In the genomic region with DNA sequence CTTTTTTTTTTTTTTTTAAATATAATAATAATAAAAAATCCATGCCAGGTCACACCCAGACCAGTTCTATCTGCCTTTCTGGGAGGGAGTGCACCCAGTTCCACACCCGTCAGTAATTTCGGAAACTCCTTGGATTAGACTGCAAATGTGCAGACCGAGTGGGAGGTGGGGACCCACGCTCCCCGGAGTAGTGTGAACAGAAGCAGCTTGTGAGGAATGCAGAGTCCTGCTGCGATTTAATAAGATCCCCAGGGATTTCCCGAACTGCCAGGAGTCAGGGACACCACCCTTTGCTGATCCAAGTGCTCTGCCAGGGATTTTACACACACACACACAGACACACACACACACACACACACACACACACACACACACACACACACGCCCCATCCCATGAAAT, we compare ENCODE assay signal across 11 mouse cellular contexts. TPM values are rescaled to one million over a fixed set of nuclear protein-coding genes. Genes with fewer than 3 reads are reported as not detected.
DNase-seq lines count a peak whose midpoint lies in the region; ATAC-seq and TF ChIP-seq lines count a peak whose summit lies in the region.
"Had no signal": no experiment of that assay in that cellular context is flagged by ENCODE, and none has a peak within 500 bp of the region (broad histone marks: within the 10 kb centered on the region; RNA-seq: fewer than 3 reads in every experiment).

No protein-coding gene starts in this region.

- H3K4me3 ChIP-seq in intestine, embryonic 15.5 days (replicated peaks): no peak overlapping the region
- H3K4me3 ChIP-seq in intestine, postnatal 0 days (ENCODE audit: low read depth, low read length): no peak overlapping the region

- no peak for TF ChIP-seq CTCF in intestine, postnatal 0 days (IDR thresholded peaks at IDR 0.05; ENCODE audit: low read depth)

- peaks cover 30% of the 10 kb centered on the region for H3K4me1 ChIP-seq in intestine, embryonic 15.5 days (replicated peaks)
- 0 out of 2 replicates have a peak, but pooled peaks cover 5% of the 10 kb centered on the region for H3K4me1 ChIP-seq in intestine, postnatal 0 days (replicated peaks; ENCODE audit: control insufficient read depth, insufficient read depth, low read length)

- H3K27me3 ChIP-seq in intestine, embryonic 15.5 days (replicated peaks): peaks cover 14% of the 10 kb centered on the region
- peaks cover 16% of the 10 kb centered on the region; the same call in 1 of the 2 replicates for H3K27me3 ChIP-seq in intestine, postnatal 0 days (replicated peaks; ENCODE audit: control insufficient read depth, insufficient read depth, low read length)

- no peaks in the 10 kb centered on the region for H3K9me3 ChIP-seq in intestine, embryonic 15.5 days
- H3K9me3 ChIP-seq in intestine, postnatal 0 days (ENCODE audit: control insufficient read depth): no peaks in the 10 kb centered on the region

- H3K4me2 ChIP-seq in intestine, embryonic 15.5 days (replicated peaks): no peak overlapping the region
- H3K4me2 ChIP-seq in intestine, postnatal 0 days (replicated peaks; ENCODE audit: low read depth): no peak overlapping the region

- 37% methylated on average over 8 of the region's 8 CpGs for WGBS in intestine, embryonic 15.5 days
- 29% methylated on average over 8 of the region's 8 CpGs for WGBS in intestine, postnatal 0 days

- no peak overlapping the region for H3K27ac ChIP-seq in intestine, embryonic 15.5 days
- no peak overlapping the region for H3K27ac ChIP-seq in intestine, postnatal 0 days (ENCODE audit: low read depth, low read length)

- ATAC-seq in intestine, embryonic 15.5 days: peak; percentile 16; the same call in 1 of the 2 replicates
- no peak for ATAC-seq in intestine, postnatal 0 days

- no peaks in the 10 kb centered on the region for H3K36me3 ChIP-seq in intestine, embryonic 15.5 days
- no peaks in the 10 kb centered on the region for H3K36me3 ChIP-seq in intestine, postnatal 0 days (ENCODE audit: control insufficient read depth, insufficient read depth)

- no peak overlapping the region for H3K9ac ChIP-seq in intestine, embryonic 15.5 days
- H3K9ac ChIP-seq in intestine, postnatal 0 days (ENCODE audit: low read depth, low read length): no peak overlapping the region

- peak; percentile 15 for DNase-seq in 3T3-L1 (ENCODE audit: low read depth, low spot score)
- DNase-seq in ZHBTc4 (ENCODE audit: low read depth, low spot score): peak; percentile 35
- peak; percentile 69 to 79 for DNase-seq in left cerebral cortex, postnatal 36 days (ENCODE audit: low spot score in 2 of 2)
- DNase-seq in adrenal gland, postnatal 14 days: no peak
- no peak for DNase-seq in ovary, postnatal 36 days (ENCODE audit: low spot score)
- DNase-seq: thymus, adult 18-20 months had no signal

- intact Hi-C loops in left cerebral cortex, postnatal 36 days (cut with DNase I): no loop called here

RNA-seq across cellular contexts. Expression of gene Zdhhc22, which starts 16.5 kb away (rescaled TPM):
- 0.06 and 0.34 TPM in 2 replicates for polyA plus RNA-seq in intestine, embryonic 15.5 days (2015; fragmentation: Nextera tagmentation; extraction: Ambion mirVana)
- polyA plus RNA-seq in intestine, postnatal 0 days (2015; fragmentation: Nextera tagmentation; extraction: Ambion mirVana): 0.46 and 0.55 TPM in 2 replicates
- total RNA-seq in left cerebral cortex, postnatal 36 days (2021): 10 to 100 TPM; 51.6 to 58.0 TPM
- 0.59 and 1.1 TPM in 2 replicates for total RNA-seq in adrenal gland, postnatal 14 days (2021)
- total RNA-seq: gastrocnemius, adult 18-20 months had no signal
- polyA plus RNA-seq: kidney, embryonic 14.5 days; liver, embryonic 16.5 days had no signal

RNA-seq across cellular contexts. Expression of gene Cipc, which starts 26.9 kb away (rescaled TPM):
- polyA plus RNA-seq in intestine, embryonic 15.5 days (2015; fragmentation: Nextera tagmentation; extraction: Ambion mirVana): 10.6 TPM in 2 replicates
- polyA plus RNA-seq in intestine, postnatal 0 days (2015; fragmentation: Nextera tagmentation; extraction: Ambion mirVana): 3.2 and 3.8 TPM in 2 replicates
- total RNA-seq in left cerebral cortex, postnatal 36 days (2021): 10 to 100 TPM; 82.2 to 93.0 TPM
- 26.2 and 29.1 TPM in 2 replicates for total RNA-seq in adrenal gland, postnatal 14 days (2021)

RNA-seq across cellular contexts. Expression of gene Tmem63c, which starts 47.4 kb away (rescaled TPM):
- 0.44 and 0.63 TPM in 2 replicates for polyA plus RNA-seq in intestine, embryonic 15.5 days (2015; fragmentation: Nextera tagmentation; extraction: Ambion mirVana)
- 0.52 and 0.71 TPM in 2 replicates for polyA plus RNA-seq in intestine, postnatal 0 days (2015; fragmentation: Nextera tagmentation; extraction: Ambion mirVana)
- 10 to 100 TPM; 37.7 to 40.2 TPM for total RNA-seq in left cerebral cortex, postnatal 36 days (2021)
- 1.3 and 1.4 TPM in 2 replicates for total RNA-seq in adrenal gland, postnatal 14 days (2021)
- total RNA-seq: gastrocnemius, adult 18-20 months had no signal
- polyA plus RNA-seq: liver, embryonic 16.5 days had no signal

Comparison
In these comparisons a context has a peak if more than half of its experiments do, and no peak if none do; other contexts are left out.
1. DNase-seq: peak in 3T3-L1 (single experiment), ZHBTc4 (single experiment) and left cerebral cortex, postnatal 36 days (2 of 2); none in adrenal gland, postnatal 14 days (single experiment) and ovary, postnatal 36 days (single experiment).
2. RNA of gene Zdhhc22, which starts 16.5 kb away (total RNA-seq): 51.6 to 58.0 TPM in left cerebral cortex, postnatal 36 days; 0.59 to 1.1 TPM in adrenal gland, postnatal 14 days; every median in the first group is over 10 times any median in the second.
3. RNA of gene Tmem63c, which starts 47.4 kb away (total RNA-seq): 37.7 to 40.2 TPM in left cerebral cortex, postnatal 36 days; 1.3 to 1.4 TPM in adrenal gland, postnatal 14 days; every median in the first group is over 10 times any median in the second.